Mouse (Mus musculus) embryonic fibroblast, embryonic 13.5 days (primary cell): ENCODE measurements around the gene St14.

Experiments
- CTCF ChIP-seq: IDR thresholded peaks from 2 replicates; pipeline ENCODE4 v1.5.1; 2011; ENCODE audit warnings: mild to moderate bottlenecking, control low read depth, low read length, moderate library complexity, borderline replicate concordance; ENCODE audit not compliant: insufficient read depth
- POLR2A ChIP-seq: IDR thresholded peaks from 2 replicates; pipeline ENCODE4 v1.6.1; 2011; ENCODE audit warnings: low read depth, mild to moderate bottlenecking, control low read depth, low read length, moderate library complexity

DNA sequence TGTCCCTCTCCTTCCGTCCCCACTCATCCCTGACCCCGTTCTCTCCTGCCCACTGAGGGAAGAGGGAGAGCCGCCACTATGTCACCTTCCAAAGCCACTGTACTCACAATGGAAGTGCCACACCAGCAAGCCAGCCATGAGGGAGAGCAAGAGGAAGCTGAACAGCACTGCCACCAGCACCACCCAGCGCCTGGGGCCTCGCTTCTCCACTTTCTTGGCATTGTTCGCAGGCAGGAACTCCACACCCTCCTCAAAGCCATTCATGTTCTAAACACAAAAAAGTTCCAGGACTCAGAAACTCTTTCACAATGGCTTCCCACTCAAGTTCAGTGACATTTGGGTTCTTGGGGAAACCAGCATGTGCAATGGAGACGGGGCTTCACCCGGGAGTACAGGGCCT lies 23.2 kb downstream of the St14 start:
- no peak for TF ChIP-seq CTCF
- TF ChIP-seq POLR2A: no peak
